Mouse (Mus musculus): ENCODE data around the gene Olfr322.

- no peak for TF ChIP-seq CTCF (IDR thresholded peaks at IDR 0.05; ENCODE audit: low read depth)
- no peak for TF ChIP-seq EP300 (IDR thresholded peaks at IDR 0.05; ENCODE audit: low read depth)
Observed at GRCm38 (mm10) chr11:58615975-58616374, 42.6 kb upstream of the Olfr322 start, which contains the start of gene 2210407C18Rik.

Data from heart, postnatal 0 days (tissue).